Mouse (Mus musculus): Measurements from ENCODE around the gene Pts. TPM values are rescaled to one million over a fixed set of nuclear protein-coding genes. Genes with fewer than 3 reads are reported as not detected.
A peak's percentile ranks its signal among the peaks of the same experiment; 100 is the strongest.

The Pts gene
- polyA plus RNA-seq, 1 experiment from 2014 or later: 91.8 TPM

DNA sequence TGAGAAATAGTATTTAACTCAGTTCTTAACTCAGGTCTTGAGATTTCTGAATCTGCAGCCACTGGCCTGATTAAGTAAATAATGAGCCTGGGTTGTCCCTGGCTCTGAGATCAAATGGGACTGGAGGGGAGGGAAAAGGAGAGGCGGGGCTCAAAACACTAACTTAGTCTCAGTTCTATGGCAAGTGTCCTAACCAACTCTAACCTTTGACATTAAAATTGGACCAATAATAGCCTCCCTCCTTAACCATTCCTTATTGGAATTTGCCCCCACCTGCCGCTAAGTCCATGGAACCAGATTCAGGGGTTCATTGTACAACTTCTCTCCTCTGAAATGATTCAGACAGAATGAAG lies 26.5 kb upstream of the Pts start, which contains the start of gene Bco2:
TSS of gene Bco2 (minus strand) at position 88 of the 353 bp plus-strand sequence.
- Histone ChIP-seq H3K4me1 (ENCODE audit: control insufficient read depth, insufficient read depth, low read length) (no peaks in the 10 kb centered on the region), H3K9ac (ENCODE audit: low read length) (peak within 1 kb of the TSS; percentile 54; the same call in 1 of the 2 replicates), H3K4me3 (replicated peaks; ENCODE audit: low read length) (0 out of 2 replicates have a peak within 1 kb of the TSS, but pooled peaks have one; percentile 13), H3K27me3 (ENCODE audit: control insufficient read depth, insufficient read depth, low read length) (no peaks in the 10 kb centered on the region), H3K27ac (ENCODE audit: low read length) (peak within 1 kb of the TSS; percentile 70), H3K9me3 (replicated peaks; ENCODE audit: control insufficient read depth, low read length) (no peaks in the 10 kb centered on the region), H3K4me2 (ENCODE audit: low read depth, low read length) (peak within 1 kb of the TSS; percentile 38), H3K36me3 (ENCODE audit: control insufficient read depth, insufficient read depth, low read length) (no peaks in the 10 kb centered on the region)
- ATAC-seq (ENCODE audit: insufficient read depth, low FRiP score): no peak
- 36% methylated on average over 2 of the region's 2 CpGs for WGBS

DNA sequence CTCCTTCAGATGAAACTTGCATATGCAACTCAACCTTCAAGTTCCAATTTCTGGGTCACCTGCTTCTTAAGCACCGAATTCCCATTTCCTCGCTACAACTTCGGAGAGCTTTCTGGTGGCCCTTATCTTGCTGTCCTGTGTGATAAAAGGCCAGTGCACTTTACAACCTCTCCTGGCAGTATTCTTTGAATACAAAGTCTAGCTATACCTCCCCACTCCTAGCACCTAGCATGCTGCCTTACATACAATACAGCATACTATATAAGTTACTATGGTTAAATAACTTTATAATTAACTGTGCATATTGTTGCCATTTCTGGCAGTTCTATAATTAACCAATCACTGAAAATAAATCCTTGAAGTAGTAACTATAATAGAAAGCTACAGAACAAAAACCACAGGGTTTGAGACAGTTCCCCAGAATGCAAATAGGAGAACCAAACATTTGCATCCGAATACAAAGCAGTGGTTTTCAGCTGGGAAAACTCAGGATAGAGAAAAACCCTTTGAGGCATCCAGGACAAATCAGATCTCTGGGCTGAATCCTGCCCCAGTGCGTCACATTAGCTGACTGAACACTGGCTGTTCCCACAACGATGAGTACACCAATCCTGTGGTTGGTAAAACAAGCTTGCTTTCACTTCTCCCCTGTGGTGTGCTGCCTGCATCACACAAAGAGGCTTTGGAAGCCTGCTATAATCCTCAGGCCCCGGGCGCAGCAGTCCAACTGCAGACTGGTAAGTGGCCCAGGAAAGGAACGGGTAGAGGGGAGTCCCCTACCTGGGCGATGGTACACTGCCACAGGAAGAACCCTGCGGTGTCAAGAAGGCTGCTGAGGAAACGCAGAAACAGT lies 25.9 kb upstream of the Pts start, which contains the start of gene Il18:
TSS of gene Il18 (plus strand) at position 587 of the 853 bp plus-strand sequence.
- peak within 1 kb of the TSS; percentile 38 for H3K4me2 ChIP-seq (ENCODE audit: low read depth, low read length)
- H3K27ac ChIP-seq (ENCODE audit: low read length): peak within 1 kb of the TSS; percentile 70

DNA sequence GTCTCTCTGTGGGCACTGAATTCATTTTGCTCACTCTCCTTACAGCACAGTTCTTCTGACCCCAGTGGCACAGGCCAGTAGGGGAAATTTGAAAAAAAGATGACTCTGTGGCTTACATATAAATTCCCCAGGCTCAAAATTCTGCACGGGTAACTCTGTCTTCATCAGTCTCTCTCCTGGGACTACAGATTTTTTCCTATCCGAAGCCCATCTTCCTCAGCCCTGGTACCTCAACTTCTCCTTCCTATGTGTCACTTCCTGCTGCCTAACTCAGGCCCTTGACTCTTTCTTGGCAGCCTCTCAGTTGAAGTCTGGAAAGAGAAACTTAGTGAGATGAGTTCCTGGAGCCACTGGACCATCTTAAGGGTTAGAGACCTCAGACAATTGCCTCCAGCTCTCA lies 25.0 kb upstream of the Pts start:
- no peaks in the 10 kb centered on the region for H3K9me3 ChIP-seq (replicated peaks; ENCODE audit: control insufficient read depth, low read length)
- H3K27ac ChIP-seq (ENCODE audit: low read length): no peak overlapping the region
- WGBS: 65% methylated on average over 2 of the region's 2 CpGs

More for the DNA sequence above, 25.9 kb upstream of the Pts start, which contains the start of gene Il18:
- Histone ChIP-seq H3K9ac (ENCODE audit: low read length) (peak within 1 kb of the TSS; percentile 54; the same call in 1 of the 2 replicates), H3K36me3 (ENCODE audit: control insufficient read depth, insufficient read depth, low read length) (no peaks in the 10 kb centered on the region), H3K27me3 (ENCODE audit: control insufficient read depth, insufficient read depth, low read length) (no peaks in the 10 kb centered on the region), H3K4me3 (replicated peaks; ENCODE audit: low read length) (0 out of 2 replicates have a peak within 1 kb of the TSS, but pooled peaks have one; percentile 13), H3K9me3 (replicated peaks; ENCODE audit: control insufficient read depth, low read length) (no peaks in the 10 kb centered on the region), H3K4me1 (ENCODE audit: control insufficient read depth, insufficient read depth, low read length) (no peaks in the 10 kb centered on the region)
- 25% methylated on average over 12 of the region's 12 CpGs for WGBS
- no peak for ATAC-seq (ENCODE audit: insufficient read depth, low FRiP score)

DNA sequence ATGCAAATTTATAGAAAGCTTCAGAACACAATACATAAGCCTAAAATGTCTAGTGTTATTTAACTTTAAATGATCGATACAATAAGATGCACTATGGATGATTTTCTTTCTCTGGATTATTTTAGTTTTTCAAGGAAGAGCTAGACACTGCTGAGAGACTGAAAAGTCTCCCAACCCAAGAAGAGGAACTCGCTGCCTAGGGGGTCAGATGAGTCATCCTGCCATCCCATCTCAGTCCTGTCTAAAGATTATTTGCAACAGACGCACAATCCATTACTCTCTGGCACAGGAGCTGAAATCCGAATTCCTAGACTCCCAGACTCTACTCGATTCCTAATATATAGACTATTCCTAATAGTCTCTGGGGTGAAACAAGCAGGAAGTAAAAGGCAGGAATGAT lies 23.7 kb upstream of the Pts start:
- H3K36me3 ChIP-seq (ENCODE audit: control insufficient read depth, insufficient read depth, low read length): no peaks in the 10 kb centered on the region
- no peak for ATAC-seq (ENCODE audit: insufficient read depth, low FRiP score)
- 63% methylated on average over 5 of the region's 5 CpGs for WGBS
- H3K9me3 ChIP-seq (replicated peaks; ENCODE audit: control insufficient read depth, low read length): no peaks in the 10 kb centered on the region
- H3K27me3 ChIP-seq (ENCODE audit: control insufficient read depth, insufficient read depth, low read length): no peaks in the 10 kb centered on the region
- H3K4me1 ChIP-seq (ENCODE audit: control insufficient read depth, insufficient read depth, low read length): no peaks in the 10 kb centered on the region
- no peak overlapping the region for H3K4me2 ChIP-seq (ENCODE audit: low read depth, low read length)
- H3K27ac ChIP-seq (ENCODE audit: low read length): no peak overlapping the region
- H3K9ac ChIP-seq (ENCODE audit: low read length): no peak overlapping the region
- no peak overlapping the region for H3K4me3 ChIP-seq (replicated peaks; ENCODE audit: low read length)

More for the DNA sequence above, 25.0 kb upstream of the Pts start:
- no peak overlapping the region for H3K9ac ChIP-seq (ENCODE audit: low read length)
- no peak for ATAC-seq (ENCODE audit: insufficient read depth, low FRiP score)
- H3K27me3 ChIP-seq (ENCODE audit: control insufficient read depth, insufficient read depth, low read length): no peaks in the 10 kb centered on the region
- H3K4me2 ChIP-seq (ENCODE audit: low read depth, low read length): no peak overlapping the region
- no peaks in the 10 kb centered on the region for H3K4me1 ChIP-seq (ENCODE audit: control insufficient read depth, insufficient read depth, low read length)
- no peak overlapping the region for H3K4me3 ChIP-seq (replicated peaks; ENCODE audit: low read length)
- H3K36me3 ChIP-seq (ENCODE audit: control insufficient read depth, insufficient read depth, low read length): no peaks in the 10 kb centered on the region

DNA sequence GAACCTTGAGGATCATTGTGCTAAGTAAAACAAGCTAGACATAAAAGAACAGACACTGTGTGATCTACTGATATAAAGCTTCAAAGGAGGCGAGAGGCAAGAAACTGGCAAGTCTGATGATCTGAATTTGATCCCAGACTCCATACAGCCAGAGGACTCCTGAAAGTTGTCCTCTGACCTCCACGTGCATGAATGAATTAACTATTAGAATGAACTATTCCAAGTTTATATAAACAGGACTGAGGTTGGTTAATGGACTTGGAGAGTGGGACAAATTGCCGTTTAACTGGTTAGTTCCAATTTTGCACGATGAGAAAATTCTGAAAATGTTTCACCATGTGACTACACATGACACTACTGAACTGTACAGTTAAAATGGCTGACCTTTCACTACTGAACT lies 20.4 kb upstream of the Pts start:
- Histone ChIP-seq H3K27me3 (ENCODE audit: control insufficient read depth, insufficient read depth, low read length) (no peaks in the 10 kb centered on the region), H3K4me1 (ENCODE audit: control insufficient read depth, insufficient read depth, low read length) (no peaks in the 10 kb centered on the region)

DNA sequence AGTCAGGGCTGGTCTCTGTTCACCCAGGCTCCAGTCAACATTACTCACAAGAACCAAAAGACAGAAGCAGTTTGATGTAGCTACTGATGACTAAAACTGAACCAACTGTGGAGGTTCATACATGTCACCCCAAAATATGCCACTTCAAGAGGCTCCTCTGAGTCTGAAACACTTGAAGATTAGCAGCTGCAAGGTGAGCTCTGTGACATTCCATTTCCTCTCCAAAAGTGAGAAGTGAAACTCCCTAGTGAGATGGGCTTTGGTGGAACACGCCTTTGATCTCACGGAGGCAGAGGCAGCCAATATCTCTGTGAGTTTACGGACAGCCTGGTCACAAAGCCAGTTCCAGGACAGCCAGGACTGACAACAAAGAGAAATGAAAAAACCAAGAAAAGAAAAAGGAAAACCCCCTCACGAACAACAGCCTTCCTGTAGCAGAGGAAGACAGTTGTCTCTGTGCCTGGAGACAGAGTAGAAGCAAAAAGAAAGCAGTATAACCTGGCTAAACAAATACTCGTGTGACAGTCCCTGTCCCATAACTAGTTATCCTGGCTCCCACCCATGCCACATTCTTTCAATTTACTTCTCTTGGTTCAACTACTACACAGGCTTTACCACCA lies 19.4 kb upstream of the Pts start:
- Histone ChIP-seq H3K27ac (ENCODE audit: low read length) (no peak overlapping the region), H3K9ac (ENCODE audit: low read length) (no peak overlapping the region), H3K27me3 (ENCODE audit: control insufficient read depth, insufficient read depth, low read length) (no peaks in the 10 kb centered on the region), H3K4me1 (ENCODE audit: control insufficient read depth, insufficient read depth, low read length) (no peaks in the 10 kb centered on the region), H3K36me3 (ENCODE audit: control insufficient read depth, insufficient read depth, low read length) (no peaks in the 10 kb centered on the region), H3K9me3 (replicated peaks; ENCODE audit: control insufficient read depth, low read length) (no peaks in the 10 kb centered on the region), H3K4me3 (replicated peaks; ENCODE audit: low read length) (no peak overlapping the region), H3K4me2 (ENCODE audit: low read depth, low read length) (no peak overlapping the region)
- 41% methylated on average over 5 of the region's 5 CpGs for WGBS
- no peak for ATAC-seq (ENCODE audit: insufficient read depth, low FRiP score)

More for the DNA sequence above, 20.4 kb upstream of the Pts start:
- 67% methylated on average over 4 of the region's 4 CpGs for WGBS
- Histone ChIP-seq H3K4me3 (replicated peaks; ENCODE audit: low read length) (no peak overlapping the region), H3K4me2 (ENCODE audit: low read depth, low read length) (no peak overlapping the region), H3K36me3 (ENCODE audit: control insufficient read depth, insufficient read depth, low read length) (no peaks in the 10 kb centered on the region), H3K27ac (ENCODE audit: low read length) (no peak overlapping the region), H3K9ac (ENCODE audit: low read length) (no peak overlapping the region), H3K9me3 (replicated peaks; ENCODE audit: control insufficient read depth, low read length) (no peaks in the 10 kb centered on the region)
- no peak for ATAC-seq (ENCODE audit: insufficient read depth, low FRiP score)

DNA sequence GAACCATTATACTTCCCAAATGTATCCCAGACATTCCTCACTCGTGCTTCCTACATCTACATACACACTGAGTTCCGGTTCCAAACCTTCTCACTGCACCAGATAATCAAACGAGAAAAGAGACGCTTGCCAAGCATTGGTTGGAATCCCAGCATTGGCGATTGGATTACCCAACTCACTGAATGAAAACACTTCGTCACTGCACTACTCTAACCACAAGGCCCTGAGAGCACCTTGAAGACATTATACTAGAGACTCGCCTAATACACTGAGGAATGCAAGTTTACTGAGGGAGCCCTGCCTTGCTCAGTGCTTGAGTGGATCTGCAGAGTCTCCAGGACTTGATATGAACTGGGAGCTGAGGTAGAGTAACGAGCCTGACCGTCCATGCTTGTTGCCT lies 13.9 kb upstream of the Pts start:
- Histone ChIP-seq H3K4me1 (ENCODE audit: control insufficient read depth, insufficient read depth, low read length) (no peaks in the 10 kb centered on the region), H3K9ac (ENCODE audit: low read length) (no peak overlapping the region), H3K27ac (ENCODE audit: low read length) (no peak overlapping the region), H3K4me2 (ENCODE audit: low read depth, low read length) (no peak overlapping the region), H3K9me3 (replicated peaks; ENCODE audit: control insufficient read depth, low read length) (no peaks in the 10 kb centered on the region), H3K27me3 (ENCODE audit: control insufficient read depth, insufficient read depth, low read length) (no peaks in the 10 kb centered on the region), H3K4me3 (replicated peaks; ENCODE audit: low read length) (no peak overlapping the region), H3K36me3 (ENCODE audit: control insufficient read depth, insufficient read depth, low read length) (no peaks in the 10 kb centered on the region)
- ATAC-seq (ENCODE audit: insufficient read depth, low FRiP score): no peak
- WGBS: 78% methylated on average over 9 of the region's 9 CpGs

DNA sequence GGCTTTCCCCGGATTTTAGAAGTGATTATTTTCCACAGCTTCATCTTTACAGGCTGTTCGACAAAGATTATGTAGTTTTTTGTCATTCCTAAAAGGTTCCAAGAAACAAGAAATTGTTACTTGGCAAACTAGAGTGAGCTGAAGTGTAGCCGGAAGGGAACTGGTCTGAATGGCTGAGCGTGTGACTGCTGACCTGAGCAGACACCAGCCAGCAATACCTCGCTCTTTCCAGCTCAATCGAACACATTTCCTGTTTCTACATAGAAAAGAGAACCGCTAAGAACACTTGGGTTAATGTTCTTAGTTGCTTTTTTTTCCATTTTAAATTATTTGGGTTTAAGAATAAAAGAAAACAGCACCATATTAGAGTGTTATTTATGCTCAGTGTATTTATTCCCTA lies 11.6 kb upstream of the Pts start:
- no peak for ATAC-seq (ENCODE audit: insufficient read depth, low FRiP score)
- H3K4me2 ChIP-seq (ENCODE audit: low read depth, low read length): no peak overlapping the region
- H3K27ac ChIP-seq (ENCODE audit: low read length): no peak overlapping the region
- H3K27me3 ChIP-seq (ENCODE audit: control insufficient read depth, insufficient read depth, low read length): no peaks in the 10 kb centered on the region
- H3K9ac ChIP-seq (ENCODE audit: low read length): no peak overlapping the region
- 51% methylated on average over 7 of the region's 7 CpGs for WGBS
- no peak overlapping the region for H3K4me3 ChIP-seq (replicated peaks; ENCODE audit: low read length)
- no peaks in the 10 kb centered on the region for H3K36me3 ChIP-seq (ENCODE audit: control insufficient read depth, insufficient read depth, low read length)
- no peaks in the 10 kb centered on the region for H3K9me3 ChIP-seq (replicated peaks; ENCODE audit: control insufficient read depth, low read length)
- H3K4me1 ChIP-seq (ENCODE audit: control insufficient read depth, insufficient read depth, low read length): no peaks in the 10 kb centered on the region

DNA sequence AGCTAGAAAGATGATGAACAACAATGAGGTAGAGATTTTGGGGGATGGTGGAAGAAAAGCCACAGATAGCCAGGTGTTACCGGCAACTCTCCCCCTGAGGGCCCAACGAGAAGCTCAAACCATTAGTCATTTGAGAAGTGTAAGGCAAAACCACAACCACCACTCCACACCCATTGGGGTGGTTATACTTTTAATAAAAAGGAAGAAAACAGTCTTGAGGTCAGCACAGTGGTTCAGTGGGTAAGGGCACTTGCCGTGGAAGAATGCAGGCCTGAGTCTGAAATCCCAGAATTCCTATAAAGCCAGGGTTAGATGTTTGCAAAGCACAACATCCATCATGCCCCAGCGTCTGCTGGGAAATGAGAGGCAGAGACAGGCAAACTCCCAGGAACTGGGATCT lies 8.8 kb upstream of the Pts start:
- ATAC-seq (ENCODE audit: insufficient read depth, low FRiP score): no peak
- H3K36me3 ChIP-seq (ENCODE audit: control insufficient read depth, insufficient read depth, low read length): no peaks in the 10 kb centered on the region
- H3K27ac ChIP-seq (ENCODE audit: low read length): no peak overlapping the region
- no peaks in the 10 kb centered on the region for H3K27me3 ChIP-seq (ENCODE audit: control insufficient read depth, insufficient read depth, low read length)
- H3K4me3 ChIP-seq (replicated peaks; ENCODE audit: low read length): no peak overlapping the region
- H3K9ac ChIP-seq (ENCODE audit: low read length): no peak overlapping the region
- no peak overlapping the region for H3K4me2 ChIP-seq (ENCODE audit: low read depth, low read length)
- 50% methylated on average over 4 of the region's 4 CpGs for WGBS
- H3K4me1 ChIP-seq (ENCODE audit: control insufficient read depth, insufficient read depth, low read length): no peaks in the 10 kb centered on the region
- no peaks in the 10 kb centered on the region for H3K9me3 ChIP-seq (replicated peaks; ENCODE audit: control insufficient read depth, low read length)
